Mouse (Mus musculus): ENCODE measurements at regions not wholly inside any gene's neighbourhood (a gene's known extent, or its start where the extent isn't known, plus 50 kb on each side); places are given as distances from the start of the nearest gene placed in this dataset.

DNA sequence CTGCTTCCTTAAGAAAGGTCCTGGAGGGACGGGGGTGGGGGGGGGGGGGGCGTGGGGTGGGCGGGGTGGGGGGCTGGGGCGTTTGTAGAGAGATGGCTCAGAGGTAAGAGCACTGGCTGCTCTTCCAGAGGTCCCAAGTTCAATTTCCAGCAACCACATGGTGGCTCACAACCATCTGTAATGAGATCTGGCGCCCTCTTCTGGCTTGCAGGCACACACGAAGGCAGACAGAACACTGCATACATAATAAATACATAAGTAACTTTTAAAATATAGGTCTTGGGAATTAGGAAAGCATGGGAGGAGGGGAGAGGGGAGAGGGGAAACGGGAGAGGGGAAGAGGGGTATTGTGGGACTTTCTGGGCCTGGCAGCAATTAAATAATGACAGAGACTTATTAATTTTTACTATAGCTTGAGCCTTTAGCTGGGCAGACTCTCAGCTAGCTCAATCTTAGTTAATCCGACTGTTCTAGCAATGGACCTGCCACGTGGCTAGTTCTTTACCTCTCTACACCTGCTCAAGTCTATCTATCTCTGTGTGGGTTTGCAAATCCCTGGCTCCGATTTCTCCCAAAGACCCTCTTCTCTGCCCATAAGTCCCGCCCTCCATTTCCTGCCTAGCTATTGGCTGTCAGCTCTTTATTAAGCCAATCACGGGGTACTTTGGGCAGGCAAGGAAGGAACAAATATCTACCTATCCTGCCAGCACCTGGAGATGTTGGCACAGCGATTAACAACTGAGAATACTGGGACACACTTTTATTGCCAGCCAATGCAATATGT lies 64.1 kb upstream of the Rpl34 start:
- no peak for ATAC-seq (replicated peaks)
- Histone ChIP-seq H3K4me1 (no peaks in the 10 kb centered on the region), H3K4me3 (no peak overlapping the region), H3K9me3 (no peaks in the 10 kb centered on the region), H3K9ac (no peak overlapping the region), H3K27ac (no peak overlapping the region), H3K4me2 (no peak overlapping the region), H3K27me3 (replicated peaks) (no peaks in the 10 kb centered on the region), H3K36me3 (replicated peaks) (no peaks in the 10 kb centered on the region)
- WGBS: 33% methylated on average over 13 of the region's 13 CpGs

DNA sequence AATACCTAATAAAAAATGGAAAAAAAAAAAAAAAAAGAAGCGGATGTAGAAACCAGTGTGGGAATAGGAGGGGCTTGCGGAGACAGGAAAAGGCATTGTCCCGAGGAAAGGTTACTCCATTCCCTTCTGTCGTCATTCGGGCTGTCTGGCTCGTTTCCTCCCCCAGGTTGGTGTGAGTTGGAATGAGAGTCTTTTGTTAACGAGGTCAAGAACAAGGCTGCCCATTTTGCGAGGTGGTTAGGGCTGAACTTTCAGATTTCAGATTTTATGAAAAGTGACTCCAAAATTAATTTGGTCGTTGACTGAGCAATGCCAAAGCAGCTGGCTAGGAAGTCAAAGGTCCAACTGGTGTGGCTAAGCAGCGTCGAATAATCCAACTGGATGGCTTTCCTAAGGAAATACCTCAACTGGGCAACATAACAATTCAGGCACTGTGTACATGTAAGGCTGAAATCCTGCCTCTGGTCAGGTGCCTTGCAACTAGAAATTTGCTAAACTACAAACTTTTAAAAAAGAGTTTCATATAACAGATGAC lies 50.6 kb upstream of the Rpl34 start:
- no peak overlapping the region for H3K4me2 ChIP-seq
- no peak for ATAC-seq (replicated peaks)
- no peaks in the 10 kb centered on the region for H3K27me3 ChIP-seq (replicated peaks)
- no peaks in the 10 kb centered on the region for H3K4me1 ChIP-seq
- H3K27ac ChIP-seq: no peak overlapping the region
- no peaks in the 10 kb centered on the region for H3K36me3 ChIP-seq (replicated peaks)
- 85% methylated on average over 11 of the region's 11 CpGs for WGBS
- H3K9me3 ChIP-seq: no peaks in the 10 kb centered on the region
- H3K9ac ChIP-seq: no peak overlapping the region
- no peak overlapping the region for H3K4me3 ChIP-seq

Measured in midbrain, embryonic 15.5 days (tissue).